Mouse (Mus musculus) forebrain, embryonic 13.5 days (tissue): ENCODE measurements around the gene Mphosph9. TPM values are rescaled to one million over a fixed set of nuclear protein-coding genes. Genes with fewer than 3 reads are reported as not detected.

ENCODE experiments used
- ATAC-seq: fragments of 200-750 bp; cut with Nextera tagmentation; 2 replicates; pipeline ENCODE4 v1.8.0; 2017
- H3K27ac ChIP-seq: fragments of 300-500 bp; sonication (generic); 2 replicates; pipeline ENCODE4 v1.5.1; 2015; ENCODE audit warnings: inconsistent platforms, mild to moderate bottlenecking, moderate library complexity
- H3K27me3 ChIP-seq: fragments of 300-500 bp; sonication (generic); 2 replicates; pipeline ENCODE4 v1.6.1; 2015; ENCODE audit warnings: mild to moderate bottlenecking, inconsistent platforms
- H3K36me3 ChIP-seq: fragments of 300-500 bp; sonication (generic); 2 replicates; pipeline ENCODE4 v1.6.1; 2015; ENCODE audit warnings: mild to moderate bottlenecking, inconsistent platforms; ENCODE audit not compliant: poor library complexity, severe bottlenecking
- H3K4me1 ChIP-seq: fragments of 300-500 bp; sonication (generic); 2 replicates; pipeline ENCODE4 v1.6.1; 2015; ENCODE audit warnings: inconsistent platforms
- H3K4me2 ChIP-seq: fragments of 300-500 bp; sonication (generic); 2 replicates; pipeline ENCODE4 v1.6.1; 2015; ENCODE audit warnings: inconsistent platforms, mild to moderate bottlenecking, moderate library complexity
- H3K4me3 ChIP-seq: fragments of 300-500 bp; sonication (generic); 2 replicates; pipeline ENCODE4 v1.5.1; 2015; ENCODE audit warnings: mild to moderate bottlenecking, inconsistent platforms
- H3K9ac ChIP-seq: fragments of 300-500 bp; sonication (generic); 2 replicates; pipeline ENCODE4 v1.6.1; 2015; ENCODE audit warnings: mild to moderate bottlenecking, inconsistent platforms
- H3K9me3 ChIP-seq: fragments of 300-500 bp; sonication (generic); replicated peaks from 2 replicates; pipeline ENCODE4 v1.6.1; 2016; ENCODE audit warnings: inconsistent platforms
- WGBS: fragments of 180-500 bp; shearing (Covaris S2); methylation state at CpG from one replicate; pipeline ENCODE4 v1.1.7; 2015; 5-methylcytosine and 5-hydroxymethylcytosine counted together
- polyA plus RNA-seq: library from polyadenylated mRNA; unstranded; fragments of >200 nt; fragmentation: Nextera tagmentation; extraction: Ambion mirVana; gene quantifications from 2 replicates; pipeline ENCODE4 v1.2.1, GENCODE M21; 2015

Gene Mphosph9
- polyA plus RNA-seq, 1 experiment from 2014 or later = 20.3 TPM

GRCm38 (mm10) chr5:124258026-124258425 is 69.7 kb downstream of the Mphosph9 start:
- no peaks in the 10 kb centered on the region for H3K9me3 ChIP-seq
- no peak overlapping the region for H3K9ac ChIP-seq
- no peak for ATAC-seq
- 100% methylated on average over 1 of the region's 1 CpGs for whole genome bisulfite sequencing
- no peak overlapping the region for H3K4me2 ChIP-seq
- no peaks in the 10 kb centered on the region for H3K27me3 ChIP-seq
- H3K4me3 ChIP-seq = no peak overlapping the region
- no peaks in the 10 kb centered on the region for H3K4me1 ChIP-seq
- no peak overlapping the region for H3K27ac ChIP-seq
- H3K36me3 ChIP-seq = peaks cover 78% of the 10 kb centered on the region

- 91% methylated on average over 7 of the region's 7 CpGs for WGBS
- Histone ChIP-seq H3K4me3 (no peak overlapping the region), H3K27ac (no peak overlapping the region), H3K4me1 (peaks cover 6% of the 10 kb centered on the region), H3K27me3 (no peaks in the 10 kb centered on the region), H3K4me2 (no peak overlapping the region), H3K36me3 (peaks cover 54% of the 10 kb centered on the region), H3K9ac (no peak overlapping the region), H3K9me3 (no peaks in the 10 kb centered on the region)
- ATAC-seq = no peak
Observed at GRCm38 (mm10) chr5:124255141-124255540, 72.6 kb downstream of the Mphosph9 start.

GRCm38 (mm10) chr5:124253555-124253954 is 74.2 kb downstream of the Mphosph9 start:
- Histone ChIP-seq H3K27ac (no peak overlapping the region), H3K9me3 (no peaks in the 10 kb centered on the region), H3K27me3 (no peaks in the 10 kb centered on the region), H3K36me3 (peaks cover 39% of the 10 kb centered on the region), H3K9ac (no peak overlapping the region), H3K4me3 (no peak overlapping the region), H3K4me2 (no peak overlapping the region), H3K4me1 (peaks cover 13% of the 10 kb centered on the region)
- no peak for ATAC-seq
- 85% methylated on average over 8 of the region's 8 CpGs for WGBS

GRCm38 (mm10) chr5:124252580-124253320 is 75.0 kb downstream of the Mphosph9 start:
- peaks cover 31% of the 10 kb centered on the region for H3K36me3 ChIP-seq
- 85% methylated on average over 13 of the region's 13 CpGs for WGBS
- peaks cover 21% of the 10 kb centered on the region for H3K4me1 ChIP-seq

GRCm38 (mm10) chr5:124251070-124251469 is 76.7 kb downstream of the Mphosph9 start:
- ATAC-seq = no peak
- H3K4me2 ChIP-seq = no peak overlapping the region
- peaks cover 21% of the 10 kb centered on the region for H3K4me1 ChIP-seq
- H3K4me3 ChIP-seq = no peak overlapping the region
- 0 out of 2 replicates have a peak, but pooled peaks cover 7% of the 10 kb centered on the region for H3K27me3 ChIP-seq
- peaks cover 14% of the 10 kb centered on the region for H3K36me3 ChIP-seq
- H3K9me3 ChIP-seq = no peaks in the 10 kb centered on the region
- no peak overlapping the region for H3K9ac ChIP-seq
- H3K27ac ChIP-seq = no peak overlapping the region
- WGBS = 83% methylated on average over 5 of the region's 5 CpGs

More at GRCm38 (mm10) chr5:124252580-124253320, 75.0 kb downstream of the Mphosph9 start:
- Histone ChIP-seq H3K27ac (no peak overlapping the region), H3K4me2 (no peak overlapping the region), H3K9ac (no peak overlapping the region), H3K27me3 (0 out of 2 replicates have a peak, but pooled peaks cover 7% of the 10 kb centered on the region), H3K9me3 (no peaks in the 10 kb centered on the region), H3K4me3 (no peak overlapping the region)
- no peak for ATAC-seq

- H3K9me3 ChIP-seq = no peaks in the 10 kb centered on the region
- peak within 1 kb of the TSS; percentile 92 for H3K4me2 ChIP-seq
- H3K27ac ChIP-seq = peak within 1 kb of the TSS; percentile 3
- H3K4me3 ChIP-seq = peak within 1 kb of the TSS; percentile 70
- 1% methylated on average over 38 of the region's 90 CpGs for WGBS
- peaks cover 13% of the 10 kb centered on the region; the same call in 1 of the 2 replicates for H3K36me3 ChIP-seq
- peak; percentile 83 for ATAC-seq
- 0 out of 2 replicates have a peak, but pooled peaks cover 7% of the 10 kb centered on the region for H3K27me3 ChIP-seq
- peak within 1 kb of the TSS; percentile 84 for H3K9ac ChIP-seq
- H3K4me1 ChIP-seq = peaks cover 21% of the 10 kb centered on the region
Observed at GRCm38 (mm10) chr5:124249614-124250591, 77.9 kb downstream of the Mphosph9 start, which contains the start of gene Pitpnm2. Gene Pitpnm2 (minus strand): TSS chr5:124249760.

- Histone ChIP-seq H3K27me3 (0 out of 2 replicates have a peak, but pooled peaks cover 13% of the 10 kb centered on the region), H3K36me3 (peaks cover 14% of the 10 kb centered on the region; the same call in 1 of the 2 replicates), H3K27ac (peak overlapping the region; percentile 3)
Observed at GRCm38 (mm10) chr5:124248845-124249613, 78.7 kb downstream of the Mphosph9 start.

GRCm38 (mm10) chr5:124247986-124248626 is 79.7 kb downstream of the Mphosph9 start:
- Histone ChIP-seq H3K4me1 (peaks cover 21% of the 10 kb centered on the region), H3K9ac (peak overlapping the region; percentile 84; the same call in 1 of the 2 replicates), H3K9me3 (no peaks in the 10 kb centered on the region), H3K4me3 (peak overlapping the region; percentile 70), H3K4me2 (peak overlapping the region; percentile 92), H3K27me3 (peaks cover 18% of the 10 kb centered on the region; the same call in 1 of the 2 replicates), H3K36me3 (peaks cover 6% of the 10 kb centered on the region; the same call in 1 of the 2 replicates), H3K27ac (peak overlapping the region; percentile 0; the same call in 1 of the 2 replicates)
- WGBS = 20% methylated on average over 9 of the region's 9 CpGs
- no peak for ATAC-seq

More at GRCm38 (mm10) chr5:124248845-124249613, 78.7 kb downstream of the Mphosph9 start:
- Histone ChIP-seq H3K4me2 (peak overlapping the region; percentile 92), H3K9ac (peak overlapping the region; percentile 84), H3K4me1 (peaks cover 21% of the 10 kb centered on the region), H3K9me3 (no peaks in the 10 kb centered on the region), H3K4me3 (peak overlapping the region; percentile 70)
- under 1% methylated on average over 55 of the region's 77 CpGs for WGBS
- ATAC-seq = peak; percentile 57

- peaks cover 22% of the 10 kb centered on the region; the same call in 1 of the 2 replicates for H3K27me3 ChIP-seq
- no peaks in the 10 kb centered on the region for H3K9me3 ChIP-seq
- H3K9ac ChIP-seq = no peak overlapping the region
- H3K36me3 ChIP-seq = peaks cover 6% of the 10 kb centered on the region; the same call in 1 of the 2 replicates
- no peak overlapping the region for H3K4me3 ChIP-seq
- no peak for ATAC-seq
- H3K27ac ChIP-seq = no peak overlapping the region
- H3K4me2 ChIP-seq = no peak overlapping the region
- 32% methylated on average over 7 of the region's 7 CpGs for WGBS
- peaks cover 29% of the 10 kb centered on the region for H3K4me1 ChIP-seq
Observed at GRCm38 (mm10) chr5:124247296-124247695, 80.5 kb downstream of the Mphosph9 start.

- H3K4me2 ChIP-seq = no peak overlapping the region
- H3K27ac ChIP-seq = no peak overlapping the region
- no peak overlapping the region for H3K4me3 ChIP-seq
- 93% methylated on average over 7 of the region's 7 CpGs for WGBS
- H3K9ac ChIP-seq = no peak overlapping the region
- no peak for ATAC-seq
- H3K9me3 ChIP-seq = no peaks in the 10 kb centered on the region
- H3K36me3 ChIP-seq = peaks cover 6% of the 10 kb centered on the region; the same call in 1 of the 2 replicates
- peaks cover 22% of the 10 kb centered on the region; the same call in 1 of the 2 replicates for H3K27me3 ChIP-seq
- H3K4me1 ChIP-seq = peaks cover 41% of the 10 kb centered on the region
Observed at GRCm38 (mm10) chr5:124244885-124245284, 82.9 kb downstream of the Mphosph9 start.
